Mouse (Mus musculus): ENCODE measurements around the gene Wdr17.

Wdr17 gene

DNA sequence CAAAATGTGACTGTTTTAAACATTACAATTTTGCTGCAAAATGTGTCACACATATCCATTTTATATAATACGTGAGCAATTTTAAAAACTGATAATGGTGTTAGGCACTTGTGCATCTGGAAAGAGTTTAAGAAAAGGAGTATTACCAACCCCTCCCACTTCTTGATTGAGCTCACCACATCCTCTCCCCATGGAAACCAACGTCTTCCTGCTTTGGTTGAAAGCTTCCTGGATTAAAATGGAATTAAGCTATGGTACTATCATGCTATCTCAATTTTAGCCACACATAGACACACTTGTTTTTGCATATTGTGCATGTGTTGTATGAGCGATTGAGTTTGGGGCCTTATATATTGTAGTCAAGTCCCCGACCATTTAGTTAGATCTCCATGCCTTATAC, 283.5 kb downstream of the Wdr17 start:
- in situ Hi-C loops (cut with MboI, MseI): no loop called here

DNA sequence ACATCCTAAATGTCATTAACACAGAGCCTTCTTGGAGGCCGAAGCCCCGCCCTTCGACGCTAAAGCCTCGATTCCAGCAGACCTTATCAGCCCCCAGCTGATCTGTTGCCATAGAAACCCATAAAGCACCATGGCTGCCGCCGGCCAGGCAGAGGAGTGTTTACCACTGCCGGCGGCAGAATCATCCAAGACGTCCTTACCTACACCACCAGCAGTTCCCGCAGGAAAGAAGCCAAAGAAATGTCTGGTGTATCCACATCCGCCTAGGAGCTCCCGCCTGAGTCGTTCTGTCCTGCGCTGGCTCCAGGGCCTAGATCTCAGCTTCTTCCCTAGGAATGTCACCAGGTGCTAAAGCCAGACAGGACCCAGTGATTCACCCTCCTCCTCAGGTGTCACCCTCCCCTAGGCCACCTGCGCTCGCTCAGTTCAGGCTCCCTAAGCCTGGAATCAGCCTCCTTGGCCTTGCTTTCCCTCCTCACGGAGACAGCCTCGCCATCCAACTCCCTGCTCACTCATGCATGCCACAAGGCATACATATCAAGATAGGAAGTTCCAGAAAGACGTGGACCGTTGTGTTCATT, 286.2 kb downstream of the Wdr17 start, which contains the start of gene Spata4:
TSS of gene Spata4 (plus strand) at position 111 of the 581 bp plus-strand sequence.
- in situ Hi-C loops (cut with MboI, MseI): no loop called here

- in situ Hi-C loops (cut with MboI, MseI): no loop called here
Observed at GRCm38 (mm10) chr8:54597386-54597785, 289.6 kb downstream of the Wdr17 start.

GRCm38 (mm10) chr8:54596940-54597339, 290.0 kb downstream of the Wdr17 start:
- in situ Hi-C loops (cut with MboI, MseI): no loop called here

- in situ Hi-C loops (cut with MboI, MseI): no loop called here
Observed at GRCm38 (mm10) chr8:54596051-54596450, 290.9 kb downstream of the Wdr17 start.

DNA sequence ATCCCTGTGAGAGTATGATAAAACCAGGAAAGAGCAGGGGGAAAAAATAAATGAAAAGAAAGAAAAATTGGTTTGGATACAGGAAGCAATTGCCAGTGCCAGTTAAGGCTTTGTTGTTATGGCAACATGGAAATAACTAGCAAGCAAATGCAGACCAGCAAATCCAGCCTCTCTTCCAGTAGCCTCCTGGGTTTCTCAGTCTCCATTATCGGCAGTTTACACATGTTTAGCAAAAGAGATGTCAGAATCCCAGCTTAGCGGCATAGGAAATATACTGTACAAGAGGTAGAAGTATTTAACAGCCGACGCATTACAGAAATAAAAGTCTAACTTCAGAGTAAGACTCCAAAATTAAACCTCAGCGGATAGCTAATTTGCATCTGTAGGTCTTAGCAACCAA, 292.4 kb downstream of the Wdr17 start:
- in situ Hi-C loops (cut with MboI, MseI): no loop called here

DNA sequence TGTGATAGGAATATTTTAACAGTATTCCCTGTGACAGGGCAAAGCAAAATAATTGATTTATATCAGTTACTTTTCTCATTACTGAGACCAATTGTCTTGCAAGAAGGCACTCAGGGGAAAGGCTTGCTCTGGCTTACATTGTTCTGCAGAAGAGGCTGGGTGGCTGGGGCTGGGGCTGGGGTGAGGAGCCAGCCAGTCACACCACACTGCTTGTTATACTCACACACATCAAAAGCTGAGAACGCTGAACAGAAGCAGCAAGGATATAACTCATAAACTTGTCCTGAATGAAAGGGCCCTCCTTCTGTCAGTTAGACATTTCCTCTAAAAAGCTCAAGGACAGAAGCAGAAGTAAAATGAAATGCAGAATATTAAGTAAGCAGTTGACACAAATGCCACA, 304.1 kb downstream of the Wdr17 start:
- in situ Hi-C loops (cut with MboI, MseI): no loop called here

GRCm38 (mm10) chr8:54581436-54581835, 305.5 kb downstream of the Wdr17 start:
- in situ Hi-C loops (cut with MboI, MseI): no loop called here

Measured in T-helper 2 cell (primary cell).